Mouse (Mus musculus) small intestine, adult 2 months (tissue): ENCODE results near the gene Iqgap1. TPM values are rescaled to one million over a fixed set of nuclear protein-coding genes. Genes with fewer than 3 reads are reported as not detected.

Experiments
- H3K27ac ChIP-seq: fragments of 200-500 bp; 2 replicates; pipeline ENCODE4 v1.5.1; 2012; ENCODE audit warnings: low read depth, low read length, control low read depth, inconsistent platforms; ENCODE audit not compliant: insufficient read depth
- H3K27me3 ChIP-seq: fragments of 200-500 bp; 2 replicates; pipeline ENCODE4 v1.6.1; 2012; ENCODE audit warnings: mild to moderate bottlenecking, moderate library complexity, low read length, inconsistent platforms; ENCODE audit not compliant: control insufficient read depth, insufficient read depth
- H3K36me3 ChIP-seq: fragments of 200-500 bp; 2 replicates; pipeline ENCODE4 v1.6.1; 2012; ENCODE audit warnings: mild to moderate bottlenecking, low read length, control low read depth, inconsistent platforms; ENCODE audit not compliant: control insufficient read depth, insufficient read depth
- H3K4me1 ChIP-seq: fragments of 200-500 bp; 2 replicates; pipeline ENCODE4 v1.6.1; 2012; ENCODE audit warnings: low read length, inconsistent platforms, mixed read lengths; ENCODE audit not compliant: control insufficient read depth, insufficient read depth, insufficient read length
- H3K4me3 ChIP-seq: fragments of 200-500 bp; 2 replicates; pipeline ENCODE4 v1.5.1; 2012; ENCODE audit warnings: low read depth, mild to moderate bottlenecking, control low read depth, inconsistent platforms, low read length, moderate library complexity
- CTCF ChIP-seq: fragments of 200-500 bp; IDR thresholded peaks from 2 replicates; pipeline ENCODE4 v1.5.1; 2012; ENCODE audit warnings: low read depth, mild to moderate bottlenecking, control low read depth, inconsistent platforms, low read length, moderate library complexity, mixed read lengths; ENCODE audit not compliant: insufficient replicate concordance, insufficient read length; ENCODE audit errors: extremely low read depth
- POLR2A ChIP-seq: fragments of 200-500 bp; IDR thresholded peaks from 2 replicates; pipeline ENCODE4 v1.6.1; 2012; ENCODE audit warnings: low read depth, mild to moderate bottlenecking, control low read depth, inconsistent platforms, low read length, moderate library complexity
- WGBS: fragments of 180-500 bp; shearing (Covaris S2); methylation state at CpG from one replicate; pipeline ENCODE4 v1.1.7; 2018; 5-methylcytosine and 5-hydroxymethylcytosine counted together
- polyA plus RNA-seq: library from polyadenylated mRNA; depleted of rRNA; stranded (reverse); fragments of >200 nt; gene quantifications from 2 replicates; pipeline ENCODE4 v1.2.3, GENCODE M21; 2012

Iqgap1 gene
- polyA plus RNA-seq, 1 experiment, result 28.9 TPM

DNA sequence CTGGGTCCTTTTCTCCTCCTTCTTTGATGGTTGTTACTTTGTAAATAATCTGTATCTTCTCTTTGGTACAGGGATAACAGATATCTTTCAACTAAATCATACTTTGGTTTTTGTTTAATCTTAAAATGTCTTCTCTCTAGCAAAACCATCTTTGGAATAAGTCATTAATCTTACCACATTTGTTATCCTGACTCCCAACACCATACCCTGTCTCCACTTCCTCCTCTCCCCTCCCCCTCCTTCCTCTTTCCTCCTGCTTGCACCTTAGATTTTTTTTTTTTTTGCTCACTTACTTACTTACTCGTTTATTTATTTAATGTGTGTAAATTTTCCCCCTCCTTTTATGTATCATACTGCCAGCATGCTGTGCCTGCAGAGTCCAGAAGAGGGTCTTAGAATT lies 129.4 kb downstream of the Iqgap1 start:
- TF ChIP-seq POLR2A, result no peak
- no peak for TF ChIP-seq CTCF
- Histone ChIP-seq H3K27ac (no peak overlapping the region), H3K27me3 (no peaks in the 10 kb centered on the region), H3K36me3 (no peaks in the 10 kb centered on the region), H3K4me3 (no peak overlapping the region), H3K4me1 (no peaks in the 10 kb centered on the region)
- whole genome bisulfite sequencing, result 20% methylated on average over 1 of the region's 1 CpGs

DNA sequence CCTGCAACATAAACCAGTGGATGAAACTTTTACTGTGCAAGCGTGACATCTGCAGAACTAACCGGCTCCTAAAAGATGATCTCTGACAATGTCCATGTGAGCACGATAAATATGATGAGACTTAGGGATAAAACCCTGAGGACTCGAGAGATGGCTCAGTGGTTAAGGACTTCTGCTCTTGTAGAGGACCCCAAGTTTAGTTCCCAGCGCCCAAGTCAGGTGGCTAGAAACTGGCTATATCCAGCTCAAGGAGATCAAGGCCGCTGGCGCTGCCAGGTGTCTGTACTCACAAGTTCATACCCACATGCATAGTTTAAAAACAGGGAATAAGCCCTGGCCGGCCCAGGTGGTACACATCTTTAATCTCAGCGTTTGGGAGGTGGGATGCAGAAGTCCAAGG lies 133.3 kb downstream of the Iqgap1 start:
- 93% methylated on average over 9 of the region's 9 CpGs for WGBS
- Histone ChIP-seq H3K36me3 (no peaks in the 10 kb centered on the region), H3K27ac (no peak overlapping the region), H3K4me3 (no peak overlapping the region), H3K4me1 (peaks cover 5% of the 10 kb centered on the region; the same call in 1 of the 2 replicates), H3K27me3 (no peaks in the 10 kb centered on the region)
- no peak for TF ChIP-seq CTCF
- no peak for TF ChIP-seq POLR2A

DNA sequence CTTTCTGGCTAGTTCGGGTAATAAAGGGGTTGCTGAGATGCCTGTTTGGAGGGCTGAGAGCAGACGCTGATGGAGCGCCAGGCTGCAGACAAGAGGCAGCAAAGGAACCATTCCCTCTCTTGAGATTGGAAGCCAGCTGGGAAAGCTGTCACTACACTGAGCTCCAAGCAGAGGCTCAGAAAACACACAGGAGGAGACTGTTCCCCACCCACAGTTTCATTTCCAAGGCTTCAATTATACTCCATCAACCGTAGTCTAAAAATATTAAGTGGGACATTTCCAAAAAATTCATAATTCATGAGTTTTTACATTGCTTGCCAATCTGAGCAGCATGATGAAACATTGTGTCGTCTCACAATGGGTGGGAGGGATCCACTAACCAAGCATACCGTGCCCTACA lies 134.6 kb downstream of the Iqgap1 start:
- 84% methylated on average over 6 of the region's 6 CpGs for WGBS
- TF ChIP-seq POLR2A (no peak), CTCF (no peak)

DNA sequence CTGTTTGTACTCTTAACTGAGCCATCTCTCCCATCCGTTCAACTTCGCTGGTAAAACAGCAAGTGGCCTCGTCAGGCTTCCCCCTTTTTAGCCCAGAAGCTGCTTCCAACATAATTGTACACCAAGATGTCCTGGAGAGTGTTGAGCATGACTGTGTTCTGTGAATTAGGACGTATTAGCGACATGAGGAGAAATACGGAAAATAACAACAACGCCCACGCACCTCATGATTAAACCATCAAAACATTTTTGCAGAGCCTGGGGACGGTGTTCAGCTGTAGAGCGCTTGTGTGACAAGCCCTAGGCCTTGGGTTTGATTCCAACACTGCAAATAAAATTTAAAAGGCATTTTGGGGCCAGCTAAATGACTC lies 136.6 kb downstream of the Iqgap1 start:
- Histone ChIP-seq H3K4me3 (peak overlapping the region; percentile 97), H3K27me3 (no peaks in the 10 kb centered on the region), H3K4me1 (peaks cover 5% of the 10 kb centered on the region; the same call in 1 of the 2 replicates), H3K36me3 (no peaks in the 10 kb centered on the region), H3K27ac (peak overlapping the region; percentile 88)
- 17% methylated on average over 10 of the region's 10 CpGs for WGBS
- TF ChIP-seq POLR2A (no peak), CTCF (peak; percentile 6; the same call in 1 of the 2 replicates)

More for the DNA sequence above, 134.6 kb downstream of the Iqgap1 start:
- H3K27ac ChIP-seq, result no peak overlapping the region
- H3K27me3 ChIP-seq, result no peaks in the 10 kb centered on the region
- no peak overlapping the region for H3K4me3 ChIP-seq
- peaks cover 5% of the 10 kb centered on the region; the same call in 1 of the 2 replicates for H3K4me1 ChIP-seq
- no peaks in the 10 kb centered on the region for H3K36me3 ChIP-seq

DNA sequence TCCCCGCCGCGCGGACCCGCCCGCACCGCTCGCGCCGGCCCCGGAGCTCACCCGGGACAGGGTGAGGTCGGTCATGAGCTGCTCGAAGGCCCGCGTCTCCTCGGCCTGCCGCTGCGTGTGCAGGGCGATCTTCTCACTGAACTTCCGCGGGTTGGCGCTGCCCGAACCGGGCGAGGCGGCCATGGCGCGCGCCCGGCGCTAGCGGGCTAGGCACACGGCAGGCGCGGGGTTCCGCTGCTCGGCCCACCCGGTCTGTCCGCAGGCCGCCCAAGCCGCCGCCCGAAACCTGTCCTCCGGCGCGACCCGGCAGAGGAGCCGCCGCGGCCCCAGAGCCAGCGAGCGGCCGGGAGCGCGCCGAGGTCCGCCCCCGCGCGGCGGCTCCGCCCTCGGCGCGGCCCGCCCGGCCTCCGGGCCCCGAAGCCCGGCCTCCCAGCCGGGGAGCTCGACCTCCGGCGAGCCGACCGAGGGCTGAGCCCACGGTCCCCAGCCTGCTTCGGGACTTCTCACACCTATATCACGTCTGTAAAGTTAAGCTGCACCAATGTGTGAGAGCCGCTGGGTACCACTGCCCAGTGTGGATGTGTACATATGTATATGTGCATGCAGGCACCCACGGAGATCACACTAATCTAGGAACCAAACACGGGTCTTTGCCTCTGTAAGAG lies 137.1 kb downstream of the Iqgap1 start, which contains the start of gene Crtc3:
TSS of gene Crtc3 (minus strand) at position 322 of the 665 bp plus-strand sequence.
- Histone ChIP-seq H3K27me3 (no peaks in the 10 kb centered on the region), H3K27ac (peak within 1 kb of the TSS; percentile 92), H3K4me1 (peaks cover 5% of the 10 kb centered on the region; the same call in 1 of the 2 replicates), H3K36me3 (no peaks in the 10 kb centered on the region), H3K4me3 (peak within 1 kb of the TSS; percentile 97)
- under 1% methylated on average over 83 of the region's 83 CpGs for WGBS
- TF ChIP-seq CTCF (no peak), POLR2A (peak; percentile 37; the same call in 1 of the 2 replicates)

DNA sequence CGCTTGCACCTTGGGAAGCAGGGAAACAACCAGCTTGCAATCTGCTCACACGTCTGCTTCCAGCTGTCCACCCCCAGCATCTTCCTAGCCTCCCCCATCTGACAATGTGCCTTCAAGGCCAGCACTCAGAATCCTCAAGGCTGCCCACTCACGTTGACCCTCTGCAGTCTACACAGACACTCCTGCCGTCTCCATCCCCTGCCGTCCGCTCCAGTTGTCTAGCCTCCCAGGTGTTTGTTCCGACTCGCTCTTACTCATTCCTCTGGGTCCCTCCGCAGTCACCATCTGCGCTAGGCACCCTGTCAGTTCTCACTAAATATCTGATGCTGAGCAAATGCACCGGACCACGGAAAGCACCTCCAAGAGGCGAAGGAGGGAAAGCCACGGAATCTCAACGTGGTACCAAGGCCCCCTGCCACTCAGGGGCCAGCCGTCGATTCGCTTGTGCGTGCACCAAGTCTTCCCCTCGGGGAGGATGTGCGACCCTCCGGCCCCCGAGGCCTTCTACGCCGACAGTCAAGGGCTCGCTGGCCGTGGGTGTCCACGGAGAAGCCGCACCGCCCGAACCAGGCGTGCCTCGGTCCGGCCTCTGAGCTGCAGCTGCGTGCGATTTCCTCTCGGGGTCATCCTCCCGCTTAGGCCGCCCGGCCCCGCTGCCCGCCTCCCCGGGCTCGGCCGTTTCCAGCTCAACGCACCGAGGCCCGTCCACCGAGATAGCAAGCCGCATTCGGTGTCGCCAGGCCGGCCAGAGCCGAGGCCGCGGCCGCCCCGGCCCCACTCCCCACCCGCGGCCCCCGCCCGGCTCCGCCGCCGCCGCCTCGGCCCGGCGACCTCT lies 137.8 kb downstream of the Iqgap1 start:
- Histone ChIP-seq H3K36me3 (no peaks in the 10 kb centered on the region), H3K27me3 (no peaks in the 10 kb centered on the region), H3K4me3 (peak overlapping the region; percentile 97), H3K4me1 (peaks cover 5% of the 10 kb centered on the region; the same call in 1 of the 2 replicates), H3K27ac (peak overlapping the region; percentile 92; the same call in 1 of the 2 replicates)
- TF ChIP-seq POLR2A (no peak; the same call in 1 of the 2 replicates), CTCF (no peak)
- WGBS, result 2% methylated on average over 62 of the region's 69 CpGs

DNA sequence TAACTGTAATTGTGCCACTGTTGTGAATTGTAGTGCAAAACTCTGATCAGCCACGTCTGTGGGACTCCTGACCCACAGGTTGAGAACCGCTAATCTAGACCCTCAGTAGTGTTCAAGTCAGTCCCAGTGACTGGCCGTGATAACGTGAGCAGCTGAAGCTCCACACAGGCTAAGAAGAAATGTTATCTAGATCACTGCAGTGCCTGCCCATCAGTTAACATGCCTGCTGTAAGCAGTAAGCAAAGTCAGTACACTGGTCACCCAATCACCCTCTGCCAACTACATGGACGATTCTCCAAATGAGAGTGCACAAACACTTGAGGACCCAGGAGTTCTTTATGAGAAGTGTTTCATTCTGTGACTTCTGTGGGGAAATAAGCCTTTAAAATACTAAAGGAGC lies 140.1 kb downstream of the Iqgap1 start:
- H3K4me3 ChIP-seq, result no peak overlapping the region
- H3K36me3 ChIP-seq, result no peaks in the 10 kb centered on the region
- WGBS, result 85% methylated on average over 5 of the region's 5 CpGs
- H3K4me1 ChIP-seq, result peaks cover 8% of the 10 kb centered on the region; the same call in 1 of the 2 replicates
- H3K27me3 ChIP-seq, result no peaks in the 10 kb centered on the region
- no peak overlapping the region for H3K27ac ChIP-seq
- TF ChIP-seq POLR2A (no peak), CTCF (no peak)
